Mouse (Mus musculus): ENCODE measurements around the gene Ctcf.

DNA sequence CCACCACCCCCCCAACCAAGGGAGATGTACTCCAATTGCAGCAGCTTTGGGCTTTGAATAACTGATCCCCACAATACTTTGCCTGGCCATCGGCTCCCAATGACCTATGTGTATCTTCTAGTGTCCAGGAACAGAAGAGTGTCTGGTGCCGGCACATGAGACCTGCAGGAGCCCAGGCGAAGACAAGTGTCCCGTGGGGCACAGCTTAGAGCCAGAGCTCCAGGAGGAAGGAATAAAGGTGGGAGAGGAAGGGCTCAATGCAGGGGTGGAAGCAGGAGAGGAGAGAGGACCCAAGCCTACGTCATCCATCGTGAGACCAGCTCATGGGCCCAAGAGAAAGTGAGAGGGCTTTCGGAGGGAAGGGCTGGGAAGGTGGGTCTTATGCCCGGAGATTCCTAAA, 72.3 kb downstream of the Ctcf start:
- TF ChIP-seq CTCF (IDR thresholded peaks at IDR 0.05; ENCODE audit: low read depth, low read length): no peak
- TF ChIP-seq POLR2A (IDR thresholded peaks at IDR 0.05; ENCODE audit: insufficient read depth, low read length): no peak
- TF ChIP-seq EP300 (IDR thresholded peaks at IDR 0.05; ENCODE audit: insufficient read depth, low read depth, low read length): no peak
